Mouse (Mus musculus) left cerebral cortex, postnatal 36 days (tissue): ENCODE measurements around the gene Gemin4. TPM values are rescaled to one million over a fixed set of nuclear protein-coding genes. Genes with fewer than 3 reads are reported as not detected.

Experiments used
- DNase-seq, 2 experiments: peaks; one replicate each; pipeline ENCODE4 v3.0.0; 2021 to 2022; ENCODE audit warnings: low spot score in 2 of 2, mixed read lengths in 1 of 2
- intact Hi-C: fragments of 180-260 bp; cut with DNase I; formaldehyde crosslinking; loops from one replicate; pipeline ENCODE4 v1.15.1; 2025
- total RNA-seq, 2 experiments: library from RNA; stranded (reverse); gene quantifications; 2 replicates each; pipeline ENCODE4 v1.2.3; 2021

Gene Gemin4
- total RNA-seq, 2 experiments from 2014 or later: 7.7 to 9.6 TPM

DNA sequence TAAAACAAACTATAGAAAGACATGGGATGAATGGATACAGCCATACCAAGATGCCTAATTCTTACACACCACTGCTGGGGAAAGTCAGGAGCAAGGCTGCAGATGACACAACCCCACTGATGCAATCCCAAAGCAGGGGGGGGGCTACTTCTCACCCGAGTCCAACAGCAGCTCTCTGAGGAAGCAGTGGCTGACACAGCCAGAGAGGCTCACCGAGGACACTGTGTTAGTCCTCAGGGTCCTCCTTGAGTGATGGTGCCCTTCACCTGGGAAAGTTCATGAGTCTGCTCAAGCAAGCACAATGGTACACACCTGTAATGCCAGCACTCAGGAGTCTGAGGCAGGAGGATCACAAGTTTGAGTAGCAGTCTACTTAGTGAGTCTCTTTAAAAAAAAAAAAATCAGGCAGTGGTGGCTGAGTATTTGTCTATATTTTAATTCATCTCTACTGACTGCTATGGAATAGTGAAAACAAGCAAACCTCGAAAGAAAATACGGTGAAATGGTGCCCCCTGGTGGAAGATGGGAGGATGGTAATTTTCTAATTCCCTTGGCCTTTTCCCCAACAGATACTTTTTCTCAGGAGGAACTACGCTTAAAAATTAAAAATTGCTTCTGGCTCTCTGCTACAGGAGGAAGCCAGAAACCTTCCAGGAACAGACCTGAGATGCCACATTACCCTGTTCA is 50.2 kb downstream of the Gemin4 start:
- peak; percentile 45 to 65 for DNase-seq
- intact Hi-C loops: loop anchor here (1.0 to 5.0 kb wide), 3 partner anchors 82 to 400 kb away; no protein-coding TSS in a partner anchor

DNA sequence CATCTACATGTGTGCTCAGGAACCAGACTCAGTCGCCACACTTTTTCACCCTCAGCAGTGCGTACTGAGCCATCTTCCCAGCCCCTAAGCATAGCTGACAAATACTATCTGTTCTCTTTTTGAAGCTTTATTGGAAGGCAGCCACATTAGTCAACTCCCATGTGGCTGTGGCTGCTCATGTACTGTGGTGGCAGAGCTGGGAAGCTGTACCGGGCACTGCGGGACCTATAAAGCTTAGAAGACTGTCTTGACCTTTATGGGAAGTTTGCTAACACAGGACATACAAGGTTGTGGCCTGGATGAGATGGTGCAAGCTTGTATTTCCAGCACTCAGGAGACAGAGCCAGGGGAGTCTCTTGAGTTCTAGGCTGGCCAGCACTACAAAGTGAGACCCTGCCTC is 50.8 kb downstream of the Gemin4 start:
- intact Hi-C loops: loop anchor here (1.0 to 5.0 kb wide), 3 partner anchors 81 to 399 kb away; no protein-coding TSS in a partner anchor

More for the DNA sequence above, 50.8 kb downstream of the Gemin4 start:
- no peak for DNase-seq

Other genes starting within 250 kb of the Gemin4 start
- gene 1700016K19Rik, start 217.8 kb downstream of the Gemin4 start, total RNA-seq: 1 to 10 TPM; 3.4 to 6.4 TPM
- gene Rflnb, start 189.9 kb downstream of the Gemin4 start, total RNA-seq: 1 to 10 TPM; 8.1 to 9.2 TPM
- gene Vps53, start 38.0 kb downstream of the Gemin4 start, total RNA-seq: 10 to 100 TPM; 83.2 to 88.4 TPM
- 10 to 100 TPM; 15.7 to 18.4 TPM for gene Fam57a, start 38.0 kb downstream of the Gemin4 start, total RNA-seq
- gene Dbil5, start 56 bp downstream of the Gemin4 start, total RNA-seq: 1 to 10 TPM; 1.0 to 1.3 TPM
- 10 to 100 TPM; 17.3 to 17.8 TPM for gene Mrm3, start 26.1 kb upstream of the Gemin4 start, total RNA-seq
- gene Glod4, start 26.1 kb upstream of the Gemin4 start, total RNA-seq: 10 to 100 TPM; 47.7 to 58.2 TPM
- 10 to 100 TPM; 11.0 to 11.6 TPM for gene Nxn, start 181.5 kb upstream of the Gemin4 start, total RNA-seq
- 10 to 100 TPM; 38.3 to 38.4 TPM for gene Timm22, start 189.3 kb upstream of the Gemin4 start, total RNA-seq